Mouse (Mus musculus) Patski (cell line): ENCODE data around the gene Vasn. TPM values are rescaled to one million over a fixed set of nuclear protein-coding genes. Genes with fewer than 3 reads are reported as not detected.
A peak's percentile ranks its signal among the peaks of the same experiment; 100 is the strongest.
"Not testable (repeated sequence)": the region's sequence is repeated elsewhere in the genome, so short reads cannot be mapped to it uniquely, and the experiment has no call there.

Experiments used
- ATAC-seq: fragments of 100-300 bp; one replicate; pipeline ENCODE4 v1.8.0; 2021
- CTCF ChIA-PET: fragments of 350-600 bp; sonication (Branson Sonifier 250); formaldehyde crosslinking; loops from one replicate; lab custom pipeline; 2022; ENCODE audit warnings: inconsistent platforms; lab: Charles Lee
- POLR2A ChIA-PET: fragments of 350-600 bp; sonication (Branson Sonifier 250); formaldehyde crosslinking; loops from one replicate; lab custom pipeline; 2022; ENCODE audit warnings: antibody characterized with exemption, inconsistent platforms; lab: Charles Lee
- DNase-seq: peaks from one replicate; pipeline ENCODE4 v3.0.0-alpha.2; 2011; ENCODE audit warnings: low read depth, low spot score
- H3K27me3 ChIP-seq: fragments of 371-371 bp; one replicate; pipeline ENCODE4 v1.5.1; 2021
- CTCF ChIP-seq: fragments of 100-300 bp; IDR thresholded peaks from one replicate; pipeline ENCODE4 v1.5.1; 2021
- in situ Hi-C: fragments of 300-500 bp; cut with MboI; formaldehyde crosslinking; loops from 3 replicates; pipeline ENCODE4 v1.11.1; 2018; ENCODE audit warnings: low pct_unique_long_range_greater_than_20kb, mixed read lengths
- polyA plus RNA-seq: library from polyadenylated mRNA; unstranded; gene quantifications from one replicate; pipeline ENCODE4 v1.2.3, GENCODE M21; 2021

Gene Vasn
- polyA plus RNA-seq, 1 experiment from 2014 or later = 74.5 TPM

GRCm38 (mm10) chr16:4676836-4677235 is 37.1 kb downstream of the Vasn start:
- in situ Hi-C loops = loop anchor here (25.0 kb wide), 1 partner anchor 460 kb away; the partner anchor contains the start of genes Ppl and Sec14l5
- DNase-seq (no peak), ATAC-seq (no peak)
- no peak for TF ChIP-seq CTCF
- ChIA-PET POLR2A (interaction anchor here (0.5 kb wide), 1 partner anchor 115 kb away, joined by 3 read pairs; no protein-coding TSS in a partner anchor), CTCF (interaction anchor here (1.0 to 3.1 kb wide), 2 partner anchors 10 to 45 kb away, joined by 3 to 26 read pairs; no protein-coding TSS in a partner anchor)
- H3K27me3 ChIP-seq = no peaks in the 10 kb centered on the region

GRCm38 (mm10) chr16:4678080-4678479 is 38.3 kb downstream of the Vasn start:
- no peaks in the 10 kb centered on the region for H3K27me3 ChIP-seq
- in situ Hi-C loops = loop anchor here (25.0 kb wide), 1 partner anchor 459 kb away; the partner anchor contains the start of genes Ppl and Sec14l5
- ATAC-seq (no peak), DNase-seq (no peak)
- ChIA-PET CTCF (interaction anchor here (0.6 to 2.7 kb wide), 4 partner anchors 10 to 46 kb away, joined by 3 to 13 read pairs (median 4); no protein-coding TSS in a partner anchor), POLR2A (no interaction called here)
- TF ChIP-seq CTCF = no peak

GRCm38 (mm10) chr16:4679121-4680018 is 39.6 kb downstream of the Vasn start, which contains the start of gene Coro7:
Coro7 (minus strand) TSS chr16:4679777.
- ATAC-seq = peak; percentile 82
- no peaks in the 10 kb centered on the region for H3K27me3 ChIP-seq
- POLR2A ChIA-PET = no interaction called here
- CTCF ChIA-PET = interaction anchor here (1.5 to 2.7 kb wide), 2 partner anchors 12 to 48 kb away, joined by 4 to 13 read pairs; no protein-coding TSS in a partner anchor
- in situ Hi-C loops = loop anchor here (25.0 kb wide), 1 partner anchor 458 kb away; the partner anchor contains the start of genes Ppl and Sec14l5
- no peak for TF ChIP-seq CTCF
- DNase-seq = peak; percentile 53

GRCm38 (mm10) chr16:4680922-4681455 is 41.2 kb downstream of the Vasn start:
- DNase-seq, POLR2A ChIA-PET, ATAC-seq, H3K27me3 ChIP-seq: not testable (repeated sequence)
- in situ Hi-C loops = loop anchor here (25.0 kb wide), 1 partner anchor 456 kb away; the partner anchor contains the start of genes Ppl and Sec14l5
- CTCF ChIA-PET = interaction anchor here (2.2 to 2.7 kb wide), 2 partner anchors 13 kb away, joined by 12 to 13 read pairs; no protein-coding TSS in a partner anchor

GRCm38 (mm10) chr16:4682628-4683179 is 43.0 kb downstream of the Vasn start:
- POLR2A ChIA-PET = interaction anchor here (0.5 to 1.5 kb wide), 3 partner anchors 15 to 57 kb away, joined by 3 to 4 read pairs (median 3); no protein-coding TSS in a partner anchor
- no peaks in the 10 kb centered on the region for H3K27me3 ChIP-seq
- TF ChIP-seq CTCF = no peak
- CTCF ChIA-PET = interaction anchor here (1.3 to 2.2 kb wide), 4 partner anchors 9 to 81 kb away, joined by 3 to 12 read pairs (median 4); no protein-coding TSS in a partner anchor
- DNase-seq (no peak), ATAC-seq (no peak)
- in situ Hi-C loops = loop anchor here (25.0 kb wide), 1 partner anchor 455 kb away; the partner anchor contains the start of genes Ppl and Sec14l5

GRCm38 (mm10) chr16:4683193-4683580 is 43.4 kb downstream of the Vasn start:
- DNase-seq = no peak
- ATAC-seq = peak; percentile 2
- POLR2A ChIA-PET = interaction anchor here (0.5 to 1.5 kb wide), 2 partner anchors 54 to 57 kb away, joined by 3 to 4 read pairs; no protein-coding TSS in a partner anchor
- in situ Hi-C loops = loop anchor here (25.0 kb wide), 1 partner anchor 454 kb away; the partner anchor contains the start of genes Ppl and Sec14l5
- CTCF ChIA-PET = interaction anchor here (1.3 to 2.2 kb wide), 2 partner anchors 15 to 80 kb away, joined by 3 to 12 read pairs; no protein-coding TSS in a partner anchor
- no peak for TF ChIP-seq CTCF
- no peaks in the 10 kb centered on the region for H3K27me3 ChIP-seq

GRCm38 (mm10) chr16:4683581-4684456 is 44.1 kb downstream of the Vasn start:
- no peaks in the 10 kb centered on the region for H3K27me3 ChIP-seq
- in situ Hi-C loops = loop anchor here (25.0 kb wide), 1 partner anchor 453 kb away; the partner anchor contains the start of genes Ppl and Sec14l5
- no peak for TF ChIP-seq CTCF
- DNase-seq (peak; percentile 83), ATAC-seq (peak; percentile 79)
- ChIA-PET POLR2A (no interaction called here), CTCF (interaction anchor here (1.2 to 2.2 kb wide), 2 partner anchors 16 to 29 kb away, joined by 3 to 12 read pairs; no protein-coding TSS in a partner anchor)

- no peak for TF ChIP-seq CTCF
- ATAC-seq (no peak), DNase-seq (no peak)
- H3K27me3 ChIP-seq = no peaks in the 10 kb centered on the region
- in situ Hi-C loops = loop anchor here (25.0 kb wide), 1 partner anchor 453 kb away; the partner anchor contains the start of genes Ppl and Sec14l5
- POLR2A ChIA-PET = no interaction called here
- CTCF ChIA-PET = interaction anchor here (1.2 kb wide), 1 partner anchor 28 kb away, joined by 3 read pairs; no protein-coding TSS in a partner anchor
Measured at GRCm38 (mm10) chr16:4684457-4684791, 44.7 kb downstream of the Vasn start.

- CTCF ChIA-PET = interaction anchor here (1.6 to 2.3 kb wide), 2 partner anchors 12 to 15 kb away, joined by 5 to 7 read pairs; no protein-coding TSS in a partner anchor
- H3K27me3 ChIP-seq, ATAC-seq, DNase-seq, POLR2A ChIA-PET: not testable (repeated sequence)
- in situ Hi-C loops = loop anchor here (25.0 kb wide), 1 partner anchor 448 kb away; the partner anchor contains the start of genes Ppl and Sec14l5
Measured at GRCm38 (mm10) chr16:4689371-4689770, 49.6 kb downstream of the Vasn start.

Other genes with a start within 250 kb of the Vasn start
- gene Adcy9, start 219.4 kb upstream of the Vasn start, polyA plus RNA-seq = 4.0 TPM
- gene Srl, start 98.1 kb upstream of the Vasn start, polyA plus RNA-seq = 2.0 TPM
- 9.8 TPM for gene Tfap4, start 80.1 kb upstream of the Vasn start, polyA plus RNA-seq
- gene Glis2, start 45.2 kb upstream of the Vasn start, polyA plus RNA-seq = 87.1 TPM
- 57.2 TPM for gene Pam16, start 15.0 kb upstream of the Vasn start, polyA plus RNA-seq
- 84.4 TPM for gene Dnaja3, start within 50 bp of the Vasn start, polyA plus RNA-seq
- gene Coro7, start 39.8 kb downstream of the Vasn start, polyA plus RNA-seq = 28.4 TPM
- gene Nmral1, start 79.4 kb downstream of the Vasn start, polyA plus RNA-seq = 30.9 TPM
- gene Hmox2, start 86.4 kb downstream of the Vasn start, polyA plus RNA-seq = 104 TPM
- gene Cdip1, start 150.4 kb downstream of the Vasn start, polyA plus RNA-seq = 43.9 TPM
- gene 4930562C15Rik, start 195.5 kb downstream of the Vasn start, polyA plus RNA-seq = 0.89 TPM
- 30.2 TPM for gene Ubald1, start 240.4 kb downstream of the Vasn start, polyA plus RNA-seq
- gene Mgrn1, start 246.3 kb downstream of the Vasn start, polyA plus RNA-seq = 121 TPM